Mouse (Mus musculus) embryo, embryonic 11.5 days (tissue): ENCODE results near the gene Iars.
"Not testable (repeated sequence)": the region's sequence is repeated elsewhere in the genome, so short reads cannot be mapped to it uniquely, and the experiment has no call there.

Experiments used
- DNase-seq: peaks from one replicate; pipeline ENCODE4 v3.0.0-alpha.2; 2012; ENCODE audit warnings: low read depth, low spot score

The Iars gene

DNA sequence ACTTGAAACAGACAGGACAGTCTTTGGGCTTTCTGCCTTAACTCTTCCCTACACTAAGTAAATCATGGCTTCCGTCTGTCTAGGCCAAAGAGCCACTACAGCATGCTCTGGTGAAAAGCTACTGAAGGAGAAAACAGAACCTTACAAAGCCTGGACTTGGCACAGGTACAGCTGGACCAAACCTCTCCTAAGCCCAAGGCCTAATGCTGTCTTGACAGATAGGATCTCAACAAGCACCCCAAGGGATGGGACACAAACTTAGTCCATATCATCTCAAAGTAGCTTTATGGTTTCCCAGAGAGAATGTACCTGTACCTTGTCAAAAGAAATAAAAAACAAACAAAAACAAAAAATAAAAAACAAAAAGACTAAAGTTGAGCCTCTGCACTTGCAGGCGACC, 54.5 kb downstream of the Iars start:
- no peak for DNase-seq

DNA sequence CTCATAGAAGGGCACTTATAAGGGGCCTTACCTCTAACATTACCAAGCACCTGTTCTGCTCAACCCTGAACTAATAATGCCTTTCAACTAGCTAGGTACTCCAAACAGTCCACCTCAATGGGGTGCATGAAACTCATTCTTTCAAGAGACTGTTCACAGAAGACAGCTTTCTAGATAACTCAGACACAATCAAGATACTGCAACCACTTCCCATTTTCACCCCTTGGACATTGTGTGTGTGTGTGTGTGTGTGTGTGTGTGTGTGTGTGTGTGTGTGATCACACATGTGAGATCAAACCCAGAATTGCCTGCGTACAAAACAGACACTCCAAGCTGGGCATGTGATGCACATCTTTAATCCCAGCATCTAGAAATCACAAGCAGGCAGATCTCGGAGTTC, 56.1 kb downstream of the Iars start:
- DNase-seq: no peak

DNA sequence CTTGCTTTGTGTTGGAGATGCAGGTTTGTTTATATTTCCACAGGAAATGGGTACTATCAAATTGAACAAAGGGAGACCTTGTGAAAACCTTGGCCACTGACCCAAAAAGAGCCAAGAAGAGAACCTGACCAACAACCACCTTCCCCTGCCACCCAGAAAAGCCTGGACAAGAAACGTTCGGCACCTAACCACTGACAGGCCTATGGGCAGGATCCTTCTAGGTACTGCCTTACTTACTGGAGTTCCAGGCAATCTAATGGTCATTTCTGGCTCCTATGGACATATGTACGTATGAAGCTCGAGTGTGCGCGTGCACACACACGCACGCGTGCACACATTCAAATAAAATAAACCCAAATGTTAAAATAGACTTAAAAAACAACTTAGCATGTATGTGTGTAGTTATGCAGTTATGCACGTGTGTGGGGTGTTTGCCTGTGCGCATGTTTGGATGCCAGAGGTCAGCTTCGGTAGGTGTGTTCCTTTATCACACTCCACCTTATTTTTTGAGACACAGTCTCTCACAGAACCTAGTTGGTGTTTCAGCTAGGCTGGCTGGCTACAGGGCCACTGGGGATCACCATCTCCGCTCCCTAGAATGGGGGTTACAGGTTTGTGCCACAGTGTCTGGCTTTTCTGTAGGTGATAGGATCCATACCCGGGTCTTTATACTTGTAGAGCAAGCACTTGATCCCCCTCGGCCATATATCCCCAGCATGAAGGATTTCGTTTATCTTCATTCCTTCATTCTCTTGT, 59.6 kb downstream of the Iars start:
- DNase-seq: no peak

DNA sequence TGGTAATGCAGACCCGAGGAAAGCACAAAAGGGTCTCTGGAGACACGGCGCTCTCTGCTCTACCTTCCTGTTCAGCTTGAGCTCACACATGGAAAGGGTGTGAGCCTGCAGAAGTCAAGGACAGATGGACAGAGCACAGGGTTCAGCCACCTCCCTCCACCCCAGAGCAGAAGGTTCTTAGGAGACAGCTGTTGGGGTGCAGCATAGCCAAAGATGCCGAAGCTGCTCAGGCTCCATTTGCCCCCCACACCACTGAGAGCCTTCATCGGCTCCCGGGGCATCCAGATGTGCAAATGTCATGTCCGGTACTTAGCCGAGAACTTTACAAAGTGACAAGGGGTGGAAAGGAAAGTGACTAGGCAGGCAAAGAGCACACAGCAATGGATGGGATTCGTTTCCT, 74.7 kb downstream of the Iars start:
- DNase-seq: no peak

DNA sequence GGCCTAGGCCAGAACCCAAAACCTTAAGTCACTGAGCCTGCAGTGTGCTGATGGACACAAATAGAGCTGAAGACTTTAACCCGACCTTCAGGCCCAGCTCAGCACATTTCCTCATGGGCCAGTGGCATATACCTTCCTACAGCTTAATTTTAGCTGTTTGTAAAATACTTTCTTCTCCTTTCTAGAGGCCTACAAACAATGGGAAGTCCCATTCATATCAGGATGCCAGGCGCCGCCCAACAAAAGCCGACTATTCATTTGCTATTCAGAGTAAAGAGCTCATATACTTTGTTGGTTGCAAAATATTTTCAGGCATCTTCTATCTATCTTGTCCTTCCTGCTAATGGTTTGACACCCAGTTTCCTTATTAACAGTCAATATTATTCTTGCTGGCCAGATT, 76.1 kb downstream of the Iars start:
- DNase-seq: no peak

DNA sequence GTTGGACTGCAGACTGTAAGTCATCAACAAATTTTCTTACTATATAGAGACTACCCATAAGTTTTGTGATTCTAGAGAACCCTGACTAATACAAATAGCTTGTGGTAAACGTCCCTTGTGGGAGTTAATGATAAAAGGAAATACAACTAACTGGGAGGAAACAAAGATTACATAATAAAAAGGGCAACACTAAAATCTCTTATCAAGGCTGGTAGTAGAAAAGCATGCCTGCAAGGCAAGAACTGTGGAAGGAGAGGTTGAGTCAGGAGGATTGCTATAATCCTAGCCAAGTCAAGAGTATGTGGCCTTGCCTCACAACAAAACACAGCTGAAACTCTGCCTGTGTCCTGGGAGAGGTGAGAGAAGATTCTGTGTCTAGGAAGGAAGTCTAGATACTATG, 78.8 kb downstream of the Iars start:
- DNase-seq: no peak

DNA sequence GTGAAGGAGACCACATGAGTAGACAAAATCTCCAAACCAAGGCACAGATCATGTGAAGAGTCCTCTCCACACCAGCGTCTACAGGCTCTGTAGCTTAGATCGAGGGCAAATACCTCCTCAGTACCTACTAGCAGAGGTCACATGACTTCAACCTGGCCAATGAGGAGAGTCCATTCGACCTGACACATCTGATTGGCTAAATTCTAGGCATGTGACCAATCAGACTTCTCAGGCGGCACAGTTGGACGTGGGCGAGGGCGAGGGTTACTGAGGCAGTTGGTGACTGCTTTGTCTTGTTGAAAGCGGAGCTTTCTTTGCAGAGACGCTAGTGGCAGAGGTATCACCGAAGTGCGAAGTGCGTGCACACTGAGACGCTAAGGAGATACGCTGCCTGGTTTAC, 80.3 kb downstream of the Iars start:
- no peak for DNase-seq

DNA sequence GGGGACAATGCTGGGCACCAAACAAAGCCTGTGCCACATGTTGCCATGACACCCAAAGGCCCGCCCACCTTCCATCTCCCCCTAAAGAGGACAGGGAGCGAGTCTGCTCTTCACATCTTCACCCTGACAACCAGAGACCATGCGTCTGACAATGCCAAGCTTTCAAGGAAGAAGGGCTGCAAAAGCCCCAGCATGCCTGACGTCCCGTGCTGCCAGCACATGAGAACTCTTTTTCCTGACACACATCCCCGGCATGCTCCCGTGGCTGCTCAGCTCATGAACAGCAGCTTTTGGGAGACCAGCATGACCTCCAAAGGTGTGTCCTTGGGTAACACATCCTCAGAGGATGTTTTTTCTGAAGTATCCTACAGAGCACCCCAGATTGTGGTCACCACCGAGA, 83.4 kb downstream of the Iars start:
- DNase-seq: no peak

DNA sequence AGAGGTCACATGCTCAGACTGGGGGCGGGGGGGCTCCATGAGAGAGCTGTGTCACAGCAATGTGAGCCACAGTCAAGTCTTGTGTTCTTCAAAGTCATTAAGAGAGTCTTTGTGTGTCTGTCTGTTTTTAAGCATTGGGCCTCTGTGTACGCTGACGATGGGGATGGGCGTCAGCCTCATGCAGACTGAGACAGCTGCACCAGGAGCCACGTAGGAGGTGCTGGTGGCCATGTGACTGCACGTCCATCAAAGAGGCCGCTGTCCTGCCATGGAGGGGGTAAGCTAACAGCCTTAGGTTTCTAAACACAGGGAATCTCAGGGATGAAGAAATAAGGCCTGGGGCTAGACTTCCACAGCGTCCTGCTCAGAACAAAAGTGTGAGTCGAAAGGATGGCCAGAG, 84.4 kb downstream of the Iars start:
- DNase-seq: no peak

DNA sequence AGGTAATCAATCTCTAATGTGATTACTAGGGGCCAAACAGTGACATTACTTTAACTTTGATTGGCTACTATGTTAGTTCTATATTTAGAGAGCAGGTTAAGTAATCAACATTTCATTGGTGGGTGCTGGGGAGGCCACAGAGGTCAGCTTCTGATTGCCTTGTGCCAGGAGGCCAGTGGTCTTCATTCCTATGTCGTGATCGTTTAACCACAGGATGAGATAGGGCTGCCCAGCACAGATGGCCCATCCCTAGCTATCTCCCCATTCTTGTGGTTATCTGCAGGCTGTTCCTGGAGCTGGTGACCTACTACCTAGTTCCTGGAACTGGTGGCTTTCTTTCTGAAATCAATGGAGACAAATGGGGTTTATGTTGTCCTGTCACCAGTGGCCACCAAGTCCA, 86.1 kb downstream of the Iars start:
- no peak for DNase-seq

DNA sequence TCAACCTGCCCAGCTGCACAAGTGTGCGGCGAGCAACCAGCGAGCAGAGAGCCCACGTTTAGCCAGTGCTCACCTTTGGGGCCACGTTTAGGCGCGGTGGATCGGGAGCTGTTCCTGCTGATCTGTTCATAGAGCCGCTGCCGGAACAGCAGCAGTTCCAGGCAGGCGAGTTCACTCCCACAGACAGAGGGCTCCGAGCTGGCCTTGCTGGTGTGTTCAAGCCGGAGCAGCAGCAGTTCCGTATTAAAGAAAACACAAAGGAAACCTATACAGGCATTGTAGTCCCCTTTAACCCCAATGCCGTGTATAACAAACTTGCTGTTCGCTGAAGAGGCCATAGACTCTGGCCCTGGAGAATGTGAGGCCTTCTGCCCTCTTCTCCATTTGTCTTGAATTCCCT, 87.2 kb downstream of the Iars start:
- no peak for DNase-seq

DNA sequence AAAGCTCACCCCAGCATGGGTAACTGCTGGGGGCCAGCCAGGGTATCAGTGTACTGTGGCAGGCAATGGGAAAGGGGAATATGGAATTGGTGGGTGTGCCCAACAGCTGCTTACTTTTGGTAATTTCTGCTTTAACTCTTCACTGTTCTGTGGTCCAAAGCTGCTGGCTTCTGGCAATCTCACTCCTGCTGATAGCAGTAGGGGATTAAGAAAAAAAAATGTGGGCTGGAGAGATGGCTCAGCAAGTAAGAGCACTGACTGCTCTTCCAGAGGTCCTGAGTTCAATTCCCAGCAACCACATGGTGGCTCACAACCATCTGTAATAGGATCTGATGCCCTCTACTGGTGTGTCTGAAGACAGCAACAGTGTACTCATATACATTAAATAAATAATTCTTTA, 89.6 kb downstream of the Iars start:
- not testable (repeated sequence) for DNase-seq
